Mouse (Mus musculus): ENCODE results near the gene Zfp352. TPM values are rescaled to one million over a fixed set of nuclear protein-coding genes. Genes with fewer than 3 reads are reported as not detected.
"Not testable (repeated sequence)": the region's sequence is repeated elsewhere in the genome, so short reads cannot be mapped to it uniquely, and the experiment has no call there.

The Zfp352 gene
- not detected in 2 replicates for polyA plus RNA-seq (2015; fragmentation: Nextera tagmentation; extraction: Ambion mirVana)

- Histone ChIP-seq H3K9me3 (replicated peaks) (no peaks in the 10 kb centered on the region), H3K36me3 (no peaks in the 10 kb centered on the region), H3K4me1 (no peaks in the 10 kb centered on the region), H3K4me3 (replicated peaks) (no peak within 1 kb of the TSS), H3K27ac (replicated peaks) (no peak within 1 kb of the TSS), H3K27me3 (replicated peaks) (no peaks in the 10 kb centered on the region), H3K9ac (replicated peaks) (no peak within 1 kb of the TSS), H3K4me2 (no peak within 1 kb of the TSS)
- ATAC-seq (ENCODE audit: low FRiP score), result no peak
- 97% methylated on average over 2 of the region's 2 CpGs for WGBS
Measured at GRCm38 (mm10) chr4:90218520-90218919, at the start of gene Zfp352. TSS of gene Zfp352 (plus strand) at chr4:90218820.

GRCm38 (mm10) chr4:90170890-90171483 lies 47.6 kb upstream of the Zfp352 start:
- Histone ChIP-seq H3K36me3 (no peaks in the 10 kb centered on the region), H3K27ac (replicated peaks) (no peak overlapping the region), H3K4me1 (no peaks in the 10 kb centered on the region), H3K27me3 (replicated peaks) (no peaks in the 10 kb centered on the region), H3K9ac (replicated peaks) (no peak overlapping the region), H3K9me3 (replicated peaks) (no peaks in the 10 kb centered on the region), H3K4me3 (replicated peaks) (no peak overlapping the region), H3K4me2 (no peak overlapping the region)
- no peak for ATAC-seq (ENCODE audit: low FRiP score)
- WGBS, result 77% methylated on average over 3 of the region's 3 CpGs

DNA sequence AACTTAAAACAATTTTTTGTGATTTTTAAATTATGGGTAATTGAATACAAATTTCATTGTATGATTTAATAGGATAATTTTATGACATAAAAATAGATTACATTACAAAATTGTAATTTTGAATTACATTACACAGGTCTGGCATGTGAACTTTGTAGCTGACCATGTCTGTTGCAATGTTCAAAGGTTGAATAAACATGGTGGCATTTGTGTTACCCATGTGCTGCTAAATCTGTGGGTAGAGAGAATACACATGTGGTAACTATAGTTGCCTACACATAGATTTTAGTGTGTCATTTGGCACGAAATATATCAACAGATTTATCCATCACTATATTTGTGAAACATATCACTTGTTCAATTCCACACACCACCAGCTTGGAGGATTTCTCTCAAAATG lies 44.6 kb upstream of the Zfp352 start:
- ATAC-seq (ENCODE audit: low FRiP score), result no peak
- H3K4me1 ChIP-seq, result no peaks in the 10 kb centered on the region
- H3K9me3 ChIP-seq (replicated peaks), result no peaks in the 10 kb centered on the region
- H3K27me3 ChIP-seq (replicated peaks), result no peaks in the 10 kb centered on the region
- no peak overlapping the region for H3K9ac ChIP-seq (replicated peaks)
- H3K4me2 ChIP-seq, result no peak overlapping the region
- H3K27ac ChIP-seq (replicated peaks), result no peak overlapping the region
- 76% methylated on average over 1 of the region's 1 CpGs for WGBS
- no peak overlapping the region for H3K4me3 ChIP-seq (replicated peaks)
- H3K36me3 ChIP-seq, result no peaks in the 10 kb centered on the region

DNA sequence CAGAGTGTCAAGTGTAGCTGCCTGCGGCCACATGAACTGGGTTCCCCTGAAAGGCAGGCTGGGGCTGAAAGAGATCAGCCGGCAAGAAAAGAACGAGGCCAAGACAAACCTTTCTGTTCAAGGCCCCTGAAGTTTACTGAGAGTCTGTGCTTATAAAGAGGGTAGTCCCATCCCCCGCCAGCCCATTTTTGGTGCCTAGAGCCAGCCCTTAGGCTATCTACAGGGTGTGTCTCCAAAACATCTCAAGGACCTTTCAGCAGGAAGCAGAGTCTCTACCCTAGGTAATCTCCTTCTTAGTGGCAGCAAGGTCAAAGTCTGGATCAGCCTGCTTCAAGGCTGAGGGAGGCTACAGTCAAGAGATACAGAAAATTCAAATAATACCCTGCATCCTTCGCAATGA lies 15.2 kb upstream of the Zfp352 start:
- Histone ChIP-seq H3K4me1 (no peaks in the 10 kb centered on the region), H3K27ac (replicated peaks) (no peak overlapping the region), H3K9ac (replicated peaks) (no peak overlapping the region), H3K9me3 (replicated peaks) (no peaks in the 10 kb centered on the region), H3K4me3 (replicated peaks) (no peak overlapping the region), H3K4me2 (no peak overlapping the region), H3K27me3 (replicated peaks) (no peaks in the 10 kb centered on the region), H3K36me3 (no peaks in the 10 kb centered on the region)
- 89% methylated on average over 5 of the region's 5 CpGs for WGBS
- no peak for ATAC-seq (ENCODE audit: low FRiP score)

- no peak overlapping the region for H3K9ac ChIP-seq (replicated peaks)
- H3K36me3 ChIP-seq, result no peaks in the 10 kb centered on the region
- WGBS, result 20% methylated on average over 1 of the region's 1 CpGs
- H3K9me3 ChIP-seq (replicated peaks), result no peaks in the 10 kb centered on the region
- ATAC-seq (ENCODE audit: low FRiP score), result no peak
- H3K4me3 ChIP-seq (replicated peaks), result no peak overlapping the region
- no peaks in the 10 kb centered on the region for H3K4me1 ChIP-seq
- no peak overlapping the region for H3K27ac ChIP-seq (replicated peaks)
- no peak overlapping the region for H3K4me2 ChIP-seq
- H3K27me3 ChIP-seq (replicated peaks), result no peaks in the 10 kb centered on the region
Measured at GRCm38 (mm10) chr4:90211475-90211874, 7.1 kb upstream of the Zfp352 start.

DNA sequence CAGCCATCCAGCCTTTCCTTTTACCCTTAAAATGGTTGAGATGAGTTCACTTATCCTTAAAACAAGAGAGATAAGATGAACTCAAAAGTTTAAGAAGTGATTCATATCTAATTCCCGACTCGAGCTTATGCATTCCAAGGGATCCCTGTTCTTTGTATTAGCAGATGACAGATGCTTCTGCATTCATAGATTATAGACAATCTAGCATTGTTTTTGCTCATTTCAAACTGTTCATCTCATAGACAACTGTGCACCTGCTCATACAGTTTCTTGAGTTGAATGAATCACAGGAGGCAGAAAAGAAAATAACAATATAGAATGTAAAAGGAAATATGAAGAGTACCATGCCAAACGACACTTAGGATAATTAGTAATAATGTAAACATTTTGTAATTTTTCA lies 6.5 kb upstream of the Zfp352 start:
- no peaks in the 10 kb centered on the region for H3K36me3 ChIP-seq
- H3K4me1 ChIP-seq, result no peaks in the 10 kb centered on the region
- H3K9ac ChIP-seq (replicated peaks), result no peak overlapping the region
- no peak for ATAC-seq (ENCODE audit: low FRiP score)
- no peak overlapping the region for H3K4me3 ChIP-seq (replicated peaks)
- no peak overlapping the region for H3K4me2 ChIP-seq
- no peaks in the 10 kb centered on the region for H3K27me3 ChIP-seq (replicated peaks)
- WGBS, result 81% methylated on average over 3 of the region's 3 CpGs
- no peaks in the 10 kb centered on the region for H3K9me3 ChIP-seq (replicated peaks)
- no peak overlapping the region for H3K27ac ChIP-seq (replicated peaks)

GRCm38 (mm10) chr4:90235646-90236045 lies 17.0 kb downstream of the Zfp352 start:
- not testable (repeated sequence) for H3K36me3 ChIP-seq; H3K9ac ChIP-seq (replicated peaks); H3K9me3 ChIP-seq (replicated peaks); H3K27ac ChIP-seq (replicated peaks); H3K27me3 ChIP-seq (replicated peaks); H3K4me3 ChIP-seq (replicated peaks); H3K4me2 ChIP-seq; H3K4me1 ChIP-seq; ATAC-seq (ENCODE audit: low FRiP score)
- WGBS, result 95% methylated on average over 5 of the region's 5 CpGs

GRCm38 (mm10) chr4:90269781-90270180 lies 51.2 kb downstream of the Zfp352 start:
- Histone ChIP-seq H3K27me3 (replicated peaks) (no peaks in the 10 kb centered on the region), H3K36me3 (no peaks in the 10 kb centered on the region), H3K4me2 (no peak overlapping the region), H3K4me1 (no peaks in the 10 kb centered on the region), H3K9me3 (replicated peaks) (no peaks in the 10 kb centered on the region; the same call in 1 of the 2 replicates), H3K4me3 (replicated peaks) (no peak overlapping the region), H3K9ac (replicated peaks) (no peak overlapping the region), H3K27ac (replicated peaks) (no peak overlapping the region)
- no peak for ATAC-seq (ENCODE audit: low FRiP score)
